Mouse (Mus musculus): Measurements from ENCODE around the gene 4932438H23Rik. TPM values are rescaled to one million over a fixed set of nuclear protein-coding genes. Genes with fewer than 3 reads are reported as not detected.
"Not testable (repeated sequence)": the region's sequence is repeated elsewhere in the genome, so short reads cannot be mapped to it uniquely, and the experiment has no call there.

The 4932438H23Rik gene
- total RNA-seq, 2 experiments from 2014 or later: not detected

DNA sequence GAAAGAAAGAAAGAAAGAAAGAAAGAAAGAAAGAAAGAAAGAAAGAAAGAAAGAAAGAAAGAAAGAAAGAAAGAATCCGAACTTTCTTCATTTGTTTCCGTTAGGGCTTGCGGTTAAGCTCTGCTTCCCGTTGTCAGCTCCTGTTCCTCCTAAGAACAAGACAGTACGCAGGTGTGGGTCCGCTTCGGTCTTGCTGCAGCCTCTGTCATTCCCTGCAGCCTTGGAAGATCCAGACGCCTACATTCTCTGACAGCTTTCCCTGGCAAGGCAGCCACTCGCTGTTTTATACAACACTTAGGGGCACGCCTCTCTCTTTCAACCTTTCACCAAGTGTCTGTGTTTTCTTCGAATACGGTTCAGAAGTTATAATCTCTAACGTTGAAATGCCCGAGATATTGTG, 8.5 kb upstream of the 4932438H23Rik start:
- DNase-seq (ENCODE audit: low spot score): no peak
- intact Hi-C loops (cut with DNase I): no loop called here

DNA sequence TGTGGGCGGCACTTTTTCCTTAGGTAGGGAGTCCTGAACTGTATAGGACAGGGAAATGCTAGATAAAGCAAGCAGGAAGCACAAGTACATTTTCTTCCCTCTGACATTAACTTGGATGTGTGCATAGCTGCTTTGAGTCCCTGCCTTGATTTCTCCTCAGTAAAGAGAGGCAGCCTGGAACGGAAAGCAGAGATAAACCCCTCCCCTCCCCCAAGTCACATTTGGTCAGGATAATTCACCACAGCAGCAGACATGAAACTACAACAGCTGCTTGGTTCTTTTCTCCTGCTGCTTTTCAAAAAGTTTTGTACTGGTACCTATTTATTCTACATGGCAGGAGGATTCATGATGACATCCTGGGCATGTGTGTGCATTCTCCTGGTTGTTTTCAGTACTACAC, 5.6 kb upstream of the 4932438H23Rik start:
- intact Hi-C loops (cut with DNase I): no loop called here
- no peak for DNase-seq (ENCODE audit: low spot score)

GRCm38 (mm10) chr16:91099444-91100065, 4.6 kb upstream of the 4932438H23Rik start:
- no peak for DNase-seq (ENCODE audit: low spot score)
- intact Hi-C loops (cut with DNase I): no loop called here

DNA sequence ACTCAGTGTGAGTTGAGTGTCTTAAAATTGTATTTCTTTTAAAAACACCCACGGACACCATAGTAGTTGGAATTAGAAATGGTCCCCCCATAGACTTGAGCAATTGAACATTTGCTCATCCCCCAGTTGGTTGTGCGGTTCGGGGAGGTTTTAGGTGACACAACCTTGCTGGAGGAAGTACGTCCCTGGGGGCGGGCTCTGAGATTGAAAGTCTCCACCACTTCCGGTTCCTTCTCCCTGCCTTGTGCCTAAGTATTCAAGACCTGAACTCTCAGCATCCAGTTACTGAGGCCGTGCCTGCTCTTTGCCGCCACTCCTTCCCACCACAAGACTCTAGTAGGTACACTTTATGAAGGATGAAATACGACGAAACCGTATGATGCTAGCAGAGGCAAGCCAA, 2.9 kb upstream of the 4932438H23Rik start:
- no peak for DNase-seq (ENCODE audit: low spot score)
- intact Hi-C loops (cut with DNase I): no loop called here

GRCm38 (mm10) chr16:91096984-91097506, 2.1 kb upstream of the 4932438H23Rik start:
- intact Hi-C loops (cut with DNase I): no loop called here
- no peak for DNase-seq (ENCODE audit: low spot score)

GRCm38 (mm10) chr16:91096016-91096415, 1.1 kb upstream of the 4932438H23Rik start:
- no peak for DNase-seq (ENCODE audit: low spot score)
- intact Hi-C loops (cut with DNase I): no loop called here

GRCm38 (mm10) chr16:91086642-91087306, 8.1 kb downstream of the 4932438H23Rik start:
- DNase-seq (ENCODE audit: low spot score): no peak
- intact Hi-C loops (cut with DNase I): no loop called here

- intact Hi-C loops (cut with DNase I): no loop called here
- DNase-seq (ENCODE audit: low spot score): no peak
Observed at GRCm38 (mm10) chr16:91085239-91085825, 9.6 kb downstream of the 4932438H23Rik start.

DNA sequence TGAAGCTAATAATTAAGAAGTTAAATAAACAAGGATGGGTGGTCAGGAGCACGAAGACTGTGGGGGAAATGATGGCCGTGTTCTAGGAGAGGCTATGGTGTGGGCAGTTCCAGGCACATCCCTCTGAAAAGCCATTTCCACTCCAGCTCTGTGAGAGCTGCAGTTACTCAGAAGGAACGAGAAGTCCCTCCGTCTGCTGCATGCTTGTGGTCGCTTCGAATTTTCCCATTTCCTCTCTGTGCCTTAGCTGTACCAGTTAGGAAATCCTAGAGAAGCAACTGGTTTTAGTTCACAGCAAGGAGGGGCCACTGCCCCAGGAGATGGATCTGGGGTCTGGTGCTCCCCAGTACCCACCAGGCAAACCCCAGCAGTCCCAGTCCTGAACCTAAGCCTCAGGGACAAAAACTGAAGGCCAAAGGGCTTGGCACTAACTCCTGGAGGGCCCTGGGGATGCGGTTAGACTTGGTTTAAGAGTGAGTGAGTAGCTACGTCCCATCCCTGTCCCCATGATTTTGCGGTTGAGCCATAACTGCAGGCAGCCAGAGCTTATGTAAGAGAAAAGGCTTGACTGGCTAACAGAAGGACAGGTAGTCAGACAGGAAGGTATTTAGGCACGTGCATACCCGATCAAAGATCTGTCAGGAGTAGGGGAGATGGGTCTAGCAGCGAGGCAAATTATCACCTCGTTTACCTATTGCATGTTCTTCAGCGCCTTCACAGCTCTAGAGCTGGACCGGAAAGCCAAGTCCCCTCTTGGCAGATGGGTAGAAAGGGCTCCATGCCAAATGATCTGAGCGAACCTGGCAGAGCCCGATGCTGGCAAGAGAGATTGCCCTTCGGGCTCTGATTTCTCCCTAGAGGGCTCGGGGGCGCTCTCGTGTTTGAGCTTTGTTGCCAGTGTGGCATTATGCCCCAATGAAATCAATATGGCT, 10.3 kb downstream of the 4932438H23Rik start:
- no peak for DNase-seq (ENCODE audit: low spot score)
- intact Hi-C loops (cut with DNase I): no loop called here

GRCm38 (mm10) chr16:91083002-91083646, 11.8 kb downstream of the 4932438H23Rik start:
- intact Hi-C loops (cut with DNase I): no loop called here
- no peak for DNase-seq (ENCODE audit: low spot score)

- peak; percentile 16 for DNase-seq (ENCODE audit: low spot score)
- intact Hi-C loops (cut with DNase I): loop anchor here (1.0 kb wide), 2 partner anchors 233 to 271 kb away; no protein-coding TSS in a partner anchor
Observed at GRCm38 (mm10) chr16:91081508-91081907, 13.4 kb downstream of the 4932438H23Rik start.

DNA sequence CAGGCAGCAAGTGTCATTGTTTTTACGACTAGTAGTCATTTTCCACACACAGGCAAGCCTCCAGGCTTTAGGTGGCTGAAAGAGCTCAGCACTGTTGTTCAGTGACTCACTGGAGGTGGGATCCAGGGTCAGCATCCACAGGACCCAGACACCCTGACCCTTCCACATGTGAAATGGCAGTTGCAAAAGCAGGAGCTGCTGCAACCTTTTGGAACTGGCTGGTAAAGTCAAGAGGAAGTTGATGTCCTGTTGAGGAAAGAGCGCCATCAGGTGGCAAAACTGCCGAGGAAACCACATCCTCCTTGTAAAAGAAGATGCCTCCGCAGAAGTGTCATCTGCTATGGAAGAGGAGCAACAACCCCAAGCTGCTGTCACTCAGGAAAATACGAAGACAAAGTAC, 18.7 kb downstream of the 4932438H23Rik start:
- DNase-seq (ENCODE audit: low spot score): no peak
- intact Hi-C loops (cut with DNase I): loop anchor here (10.0 kb wide), 1 partner anchor 359 kb away; no protein-coding TSS in a partner anchor

DNA sequence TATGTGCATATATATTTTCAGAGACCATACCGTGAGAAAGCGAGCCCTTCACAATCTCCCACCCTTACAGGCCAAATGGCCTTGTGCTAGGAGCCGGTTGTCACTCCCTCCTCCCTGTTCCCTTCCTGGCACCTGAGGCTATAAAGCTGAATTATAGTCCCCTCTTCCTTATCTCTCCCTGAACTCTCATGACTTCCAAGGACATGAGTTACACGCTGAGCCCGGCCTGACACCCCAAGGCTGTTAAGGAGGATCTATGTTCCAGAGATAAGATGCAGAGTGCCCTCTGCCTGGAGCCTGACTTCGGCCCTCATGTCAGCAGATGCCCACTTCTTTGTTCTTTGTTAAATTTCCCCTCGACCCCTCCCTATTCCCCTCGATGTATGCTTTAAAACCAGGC, 19.5 kb downstream of the 4932438H23Rik start:
- not testable (repeated sequence) for DNase-seq (ENCODE audit: low spot score)
- intact Hi-C loops (cut with DNase I): loop anchor here (10.0 kb wide), 1 partner anchor 359 kb away; no protein-coding TSS in a partner anchor

- intact Hi-C loops (cut with DNase I): loop anchor here (10.0 kb wide), 1 partner anchor 361 kb away; no protein-coding TSS in a partner anchor
- peak; percentile 64 for DNase-seq (ENCODE audit: low spot score)
Observed at GRCm38 (mm10) chr16:91073163-91073892, 21.6 kb downstream of the 4932438H23Rik start.

DNA sequence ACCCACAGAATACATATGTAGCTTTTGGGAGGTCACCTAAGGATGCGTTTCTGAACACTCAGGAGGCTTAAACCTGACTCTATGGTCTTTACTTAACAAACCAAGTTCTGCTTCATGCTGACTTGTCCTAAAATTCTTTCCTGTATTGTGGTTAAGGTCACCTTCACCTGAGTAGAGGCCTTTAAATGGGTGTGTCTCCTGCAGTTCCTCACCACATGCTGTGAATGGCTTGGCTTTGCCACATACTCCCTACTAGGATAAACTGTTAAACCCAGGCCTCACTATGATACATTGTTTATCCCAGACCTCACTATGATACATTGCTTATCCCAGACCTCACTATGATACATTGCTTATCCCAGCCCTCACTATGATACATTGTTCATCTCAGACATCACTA, 22.7 kb downstream of the 4932438H23Rik start:
- no peak for DNase-seq (ENCODE audit: low spot score)
- intact Hi-C loops (cut with DNase I): loop anchor here (10.0 kb wide), 1 partner anchor 363 kb away; no protein-coding TSS in a partner anchor

DNA sequence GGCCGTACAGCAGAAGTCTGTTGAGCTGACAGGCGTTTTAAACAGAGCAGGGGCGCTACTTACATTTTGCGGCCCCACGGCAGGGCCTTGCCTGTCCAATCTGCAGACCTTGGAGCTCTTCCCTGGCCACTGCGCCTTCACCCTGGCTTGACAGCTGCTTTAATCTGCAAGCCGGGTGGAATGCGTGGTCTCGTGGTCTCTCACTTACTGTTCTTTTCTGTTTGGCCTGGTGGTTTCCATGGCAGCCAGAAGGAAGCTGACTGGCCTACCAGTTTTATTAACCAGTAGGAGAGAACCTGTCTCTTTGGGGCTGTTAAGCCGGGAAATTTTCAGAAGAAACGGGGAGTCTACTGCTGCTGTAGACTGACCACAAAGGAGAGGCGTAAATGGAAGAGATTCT, 26.0 kb downstream of the 4932438H23Rik start:
- intact Hi-C loops (cut with DNase I): no loop called here
- DNase-seq (ENCODE audit: low spot score): no peak

GRCm38 (mm10) chr16:91067122-91067521, 27.8 kb downstream of the 4932438H23Rik start:
- DNase-seq (ENCODE audit: low spot score): no peak
- intact Hi-C loops (cut with DNase I): no loop called here

GRCm38 (mm10) chr16:91064583-91065365, 30.1 kb downstream of the 4932438H23Rik start:
- DNase-seq (ENCODE audit: low spot score): no peak
- intact Hi-C loops (cut with DNase I): no loop called here

All from heart, postnatal 25 days (tissue).